Mouse (Mus musculus): ENCODE data around the gene Dhodh.
A peak's percentile ranks its signal among the peaks of the same experiment; 100 is the strongest.

Dhodh gene

GRCm38 (mm10) chr8:109608271-109609152 lies at the start of gene Dhodh:
Dhodh (minus strand) TSS chr8:109608673.
- DNase-seq (ENCODE audit: low read depth, low spot score), result peak; percentile 99

- DNase-seq (ENCODE audit: low read depth, low spot score), result peak; percentile 78
Observed at GRCm38 (mm10) chr8:109656860-109657259, 48.4 kb upstream of the Dhodh start.

- no peak for DNase-seq (ENCODE audit: low read depth, low spot score)
Observed at GRCm38 (mm10) chr8:109650801-109651200, 42.3 kb upstream of the Dhodh start.

GRCm38 (mm10) chr8:109648469-109648868 lies 40.0 kb upstream of the Dhodh start:
- DNase-seq (ENCODE audit: low read depth, low spot score), result no peak

- DNase-seq (ENCODE audit: low read depth, low spot score), result peak; percentile 53
Observed at GRCm38 (mm10) chr8:109647331-109647730, 38.9 kb upstream of the Dhodh start.

- DNase-seq (ENCODE audit: low read depth, low spot score), result no peak
Observed at GRCm38 (mm10) chr8:109641236-109641635, 32.8 kb upstream of the Dhodh start.

- DNase-seq (ENCODE audit: low read depth, low spot score), result no peak
Observed at GRCm38 (mm10) chr8:109640410-109640809, 31.9 kb upstream of the Dhodh start.

GRCm38 (mm10) chr8:109638851-109639250 lies 30.4 kb upstream of the Dhodh start:
- no peak for DNase-seq (ENCODE audit: low read depth, low spot score)

- no peak for DNase-seq (ENCODE audit: low read depth, low spot score)
Observed at GRCm38 (mm10) chr8:109635146-109635545, 26.7 kb upstream of the Dhodh start.

GRCm38 (mm10) chr8:109632498-109632897 lies 24.0 kb upstream of the Dhodh start:
- peak; percentile 55 for DNase-seq (ENCODE audit: low read depth, low spot score)

GRCm38 (mm10) chr8:109628638-109629037 lies 20.2 kb upstream of the Dhodh start:
- DNase-seq (ENCODE audit: low read depth, low spot score), result peak; percentile 61

- no peak for DNase-seq (ENCODE audit: low read depth, low spot score)
Observed at GRCm38 (mm10) chr8:109615569-109615968, 7.1 kb upstream of the Dhodh start.

- DNase-seq (ENCODE audit: low read depth, low spot score), result peak; percentile 59
Observed at GRCm38 (mm10) chr8:109614243-109615210, 6.1 kb upstream of the Dhodh start, which contains the start of gene Pkd1l3. Pkd1l3 (plus strand) TSS chr8:109614517.

- peak; percentile 20 for DNase-seq (ENCODE audit: low read depth, low spot score)
Observed at GRCm38 (mm10) chr8:109609153-109609502, 655 bp upstream of the Dhodh start.

- DNase-seq (ENCODE audit: low read depth, low spot score), result peak; percentile 23
Observed at GRCm38 (mm10) chr8:109607650-109608049, 823 bp downstream of the Dhodh start.

- DNase-seq (ENCODE audit: low read depth, low spot score), result peak; percentile 47
Observed at GRCm38 (mm10) chr8:109606725-109607124, 1.7 kb downstream of the Dhodh start.

GRCm38 (mm10) chr8:109595854-109596253 lies 12.6 kb downstream of the Dhodh start:
- peak; percentile 49 for DNase-seq (ENCODE audit: low read depth, low spot score)

- peak; percentile 51 for DNase-seq (ENCODE audit: low read depth, low spot score)
Observed at GRCm38 (mm10) chr8:109593117-109593788, 15.2 kb downstream of the Dhodh start.

- DNase-seq (ENCODE audit: low read depth, low spot score), result no peak
Observed at GRCm38 (mm10) chr8:109592164-109592563, 16.3 kb downstream of the Dhodh start.

- DNase-seq (ENCODE audit: low read depth, low spot score), result no peak
Observed at GRCm38 (mm10) chr8:109591367-109591766, 17.1 kb downstream of the Dhodh start.

GRCm38 (mm10) chr8:109590901-109591300 lies 17.6 kb downstream of the Dhodh start:
- no peak for DNase-seq (ENCODE audit: low read depth, low spot score)
